Mouse (Mus musculus): ENCODE measurements around the gene Sart3. TPM values are rescaled to one million over a fixed set of nuclear protein-coding genes. Genes with fewer than 3 reads are reported as not detected.
"Not testable (repeated sequence)": the region's sequence is repeated elsewhere in the genome, so short reads cannot be mapped to it uniquely, and the experiment has no call there.

Sart3 gene
- polyA plus RNA-seq, 1 experiment from 2014 or later = 32.0 TPM

DNA sequence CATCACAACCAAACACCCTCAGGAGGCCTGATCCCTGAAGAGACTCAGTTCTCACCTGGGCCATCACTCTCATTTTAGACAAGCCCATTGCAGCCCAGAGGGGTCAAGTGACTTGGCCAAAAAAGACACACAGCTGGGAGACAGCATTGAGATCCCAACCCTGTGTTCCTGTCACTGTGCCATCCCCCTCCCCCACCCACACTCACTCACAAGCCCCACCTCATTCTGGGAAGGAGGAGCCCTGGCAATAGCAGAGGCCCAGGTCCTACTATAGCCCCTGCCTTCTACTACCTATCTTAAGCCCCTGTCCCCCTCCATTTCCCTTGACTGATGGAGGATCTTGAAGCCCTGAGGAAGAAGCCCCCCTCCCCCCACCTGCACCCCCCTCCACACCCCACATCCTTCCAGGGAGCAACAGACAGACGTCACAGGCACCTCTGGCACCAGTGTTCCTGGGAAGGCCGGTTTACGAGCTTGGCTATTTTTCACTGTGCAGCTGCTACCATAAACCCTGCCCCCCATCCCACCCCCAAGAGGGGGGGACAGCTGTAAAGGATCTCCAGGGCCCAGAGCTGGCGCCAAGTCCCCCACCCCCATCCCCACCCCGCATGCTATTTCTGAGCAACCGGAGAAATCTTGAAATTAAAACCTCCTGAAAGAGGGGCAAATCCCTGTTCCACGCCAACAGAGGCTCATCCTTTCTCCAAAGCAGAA lies 16.9 kb upstream of the Sart3 start:
- 37% methylated on average over 7 of the region's 7 CpGs for WGBS
- Histone ChIP-seq H3K4me1 (peaks cover 29% of the 10 kb centered on the region), H3K27ac (replicated peaks) (peak overlapping the region; percentile 20; the same call in 1 of the 2 replicates), H3K27me3 (replicated peaks) (peaks cover 6% of the 10 kb centered on the region; the same call in 1 of the 2 replicates), H3K4me2 (no peak overlapping the region), H3K9me3 (no peaks in the 10 kb centered on the region), H3K9ac (peak overlapping the region; percentile 33; the same call in 1 of the 2 replicates), H3K4me3 (no peak overlapping the region), H3K36me3 (no peaks in the 10 kb centered on the region)
- ATAC-seq (ENCODE audit: extremely low read depth, insufficient number of reproducible peaks, low FRiP score, low TSS enrichment) = no peak

GRCm38 (mm10) chr5:113788645-113789044 lies 16.3 kb upstream of the Sart3 start:
- no peaks in the 10 kb centered on the region for H3K36me3 ChIP-seq
- H3K9ac ChIP-seq = no peak overlapping the region
- peaks cover 6% of the 10 kb centered on the region; the same call in 1 of the 2 replicates for H3K27me3 ChIP-seq (replicated peaks)
- peaks cover 34% of the 10 kb centered on the region for H3K4me1 ChIP-seq
- 50% methylated on average over 6 of the region's 6 CpGs for WGBS
- ATAC-seq (ENCODE audit: extremely low read depth, insufficient number of reproducible peaks, low FRiP score, low TSS enrichment) = no peak
- no peak overlapping the region for H3K4me3 ChIP-seq
- 0 out of 2 replicates have a peak overlapping the region, but pooled peaks have one; percentile 12 for H3K27ac ChIP-seq (replicated peaks)
- no peak overlapping the region for H3K4me2 ChIP-seq
- no peaks in the 10 kb centered on the region for H3K9me3 ChIP-seq

- Histone ChIP-seq H3K27ac (replicated peaks) (no peak overlapping the region), H3K27me3 (replicated peaks) (peaks cover 13% of the 10 kb centered on the region), H3K9me3 (no peaks in the 10 kb centered on the region), H3K4me2 (no peak overlapping the region), H3K4me3 (no peak overlapping the region), H3K4me1 (peaks cover 46% of the 10 kb centered on the region), H3K36me3 (no peaks in the 10 kb centered on the region), H3K9ac (no peak overlapping the region)
- no peak for ATAC-seq (ENCODE audit: extremely low read depth, insufficient number of reproducible peaks, low FRiP score, low TSS enrichment)
- WGBS = 69% methylated on average over 5 of the region's 5 CpGs
Observed at GRCm38 (mm10) chr5:113786985-113787384, 14.7 kb upstream of the Sart3 start.

GRCm38 (mm10) chr5:113784104-113784503 lies 11.8 kb upstream of the Sart3 start:
- peaks cover 26% of the 10 kb centered on the region for H3K4me1 ChIP-seq
- WGBS = 31% methylated on average over 3 of the region's 3 CpGs
- H3K27me3 ChIP-seq (replicated peaks) = peaks cover 13% of the 10 kb centered on the region
- H3K9ac ChIP-seq = peak overlapping the region; percentile 34; the same call in 1 of the 2 replicates
- H3K4me2 ChIP-seq = peak overlapping the region; percentile 40
- not testable (repeated sequence) for ATAC-seq (ENCODE audit: extremely low read depth, insufficient number of reproducible peaks, low FRiP score, low TSS enrichment); H3K4me3 ChIP-seq; H3K9me3 ChIP-seq; H3K36me3 ChIP-seq
- H3K27ac ChIP-seq (replicated peaks) = peak overlapping the region; percentile 61

DNA sequence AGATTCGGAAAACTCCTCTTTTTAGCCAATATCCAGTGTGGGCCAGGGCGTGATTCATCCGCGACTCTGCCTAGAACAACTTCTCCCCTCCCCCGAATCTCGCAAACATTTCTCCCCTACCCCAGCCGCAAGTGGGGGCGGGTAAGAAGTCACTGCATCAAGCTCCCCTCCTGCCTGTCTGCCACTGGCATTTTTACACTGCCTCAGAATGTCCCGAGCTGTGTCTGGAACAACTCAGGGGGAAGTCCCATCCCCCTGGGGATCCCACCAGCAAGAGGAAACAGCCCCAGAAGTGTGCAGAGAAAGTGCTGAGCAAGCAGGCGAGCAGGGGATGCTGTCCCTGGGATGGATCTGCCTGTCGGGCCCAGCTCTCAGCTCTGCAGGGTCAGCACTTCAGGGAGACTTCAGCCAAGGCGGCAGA lies 11.3 kb upstream of the Sart3 start:
- WGBS = 5% methylated on average over 12 of the region's 12 CpGs
- Histone ChIP-seq H3K9me3 (no peaks in the 10 kb centered on the region), H3K9ac (peak overlapping the region; percentile 34), H3K27me3 (replicated peaks) (peaks cover 13% of the 10 kb centered on the region), H3K4me2 (peak overlapping the region; percentile 40), H3K4me1 (peaks cover 21% of the 10 kb centered on the region), H3K36me3 (peaks cover 3% of the 10 kb centered on the region), H3K27ac (replicated peaks) (peak overlapping the region; percentile 61), H3K4me3 (no peak overlapping the region)
- ATAC-seq (ENCODE audit: extremely low read depth, insufficient number of reproducible peaks, low FRiP score, low TSS enrichment) = no peak

DNA sequence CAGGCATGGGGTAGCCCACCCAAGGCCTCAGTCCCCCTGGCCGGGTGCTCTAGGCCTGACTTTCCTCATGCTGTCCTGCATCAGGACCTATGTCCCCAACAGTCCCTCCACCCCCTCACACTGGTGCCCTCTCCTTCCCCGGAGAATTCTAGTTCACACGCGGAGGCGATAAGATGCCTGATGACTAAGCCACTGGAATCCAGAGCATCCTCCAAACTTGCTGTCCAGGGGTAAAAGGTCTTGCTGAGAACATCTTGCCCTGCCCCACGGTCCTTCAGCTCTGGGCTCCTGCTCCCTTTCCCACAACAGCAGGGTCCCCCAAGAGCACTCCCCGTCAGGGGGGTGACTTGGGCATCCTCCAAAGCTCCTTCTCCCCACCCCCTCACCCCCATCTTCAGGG lies 10.3 kb upstream of the Sart3 start:
- ATAC-seq (ENCODE audit: extremely low read depth, insufficient number of reproducible peaks, low FRiP score, low TSS enrichment) = no peak
- Histone ChIP-seq H3K4me3 (no peak overlapping the region), H3K27ac (replicated peaks) (no peak overlapping the region), H3K27me3 (replicated peaks) (peaks cover 13% of the 10 kb centered on the region), H3K4me1 (peaks cover 18% of the 10 kb centered on the region), H3K9me3 (no peaks in the 10 kb centered on the region), H3K4me2 (no peak overlapping the region), H3K36me3 (peaks cover 11% of the 10 kb centered on the region), H3K9ac (no peak overlapping the region)
- WGBS = 46% methylated on average over 7 of the region's 7 CpGs

DNA sequence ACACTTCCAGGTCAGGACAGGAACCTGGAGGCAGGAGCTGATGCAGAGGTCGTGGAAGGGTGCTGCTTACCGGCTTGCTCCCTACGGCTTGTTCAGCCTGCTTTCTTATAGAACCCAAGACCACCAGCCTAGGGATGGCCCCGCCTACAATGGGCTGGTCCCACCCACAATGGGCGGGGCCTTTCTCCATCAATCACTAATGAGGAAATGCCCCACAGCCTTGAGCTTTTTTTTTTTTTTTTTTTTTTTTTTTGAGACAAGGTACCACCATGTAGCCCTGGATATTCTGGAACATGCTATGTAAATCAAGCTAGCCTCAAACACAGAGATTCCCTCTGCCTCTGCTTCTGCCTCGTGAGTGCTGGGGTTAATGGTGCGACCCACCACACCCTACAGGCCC lies 9.6 kb upstream of the Sart3 start:
- H3K4me3 ChIP-seq = no peak overlapping the region
- whole genome bisulfite sequencing = 71% methylated on average over 7 of the region's 7 CpGs
- H3K9ac ChIP-seq = no peak overlapping the region
- H3K9me3 ChIP-seq = no peaks in the 10 kb centered on the region
- peaks cover 18% of the 10 kb centered on the region for H3K36me3 ChIP-seq
- no peak overlapping the region for H3K4me2 ChIP-seq
- H3K27me3 ChIP-seq (replicated peaks) = peaks cover 13% of the 10 kb centered on the region
- ATAC-seq (ENCODE audit: extremely low read depth, insufficient number of reproducible peaks, low FRiP score, low TSS enrichment) = no peak
- no peak overlapping the region for H3K27ac ChIP-seq (replicated peaks)
- H3K4me1 ChIP-seq = peaks cover 18% of the 10 kb centered on the region

- no peak overlapping the region for H3K4me2 ChIP-seq
- no peak overlapping the region for H3K27ac ChIP-seq (replicated peaks)
- H3K9me3 ChIP-seq = no peaks in the 10 kb centered on the region
- peaks cover 8% of the 10 kb centered on the region for H3K27me3 ChIP-seq (replicated peaks)
- no peak for ATAC-seq (ENCODE audit: extremely low read depth, insufficient number of reproducible peaks, low FRiP score, low TSS enrichment)
- no peak overlapping the region for H3K4me3 ChIP-seq
- H3K9ac ChIP-seq = no peak overlapping the region
- peaks cover 18% of the 10 kb centered on the region for H3K4me1 ChIP-seq
- 74% methylated on average over 7 of the region's 7 CpGs for WGBS
- peaks cover 24% of the 10 kb centered on the region for H3K36me3 ChIP-seq
Observed at GRCm38 (mm10) chr5:113781254-113781653, 8.9 kb upstream of the Sart3 start.

DNA sequence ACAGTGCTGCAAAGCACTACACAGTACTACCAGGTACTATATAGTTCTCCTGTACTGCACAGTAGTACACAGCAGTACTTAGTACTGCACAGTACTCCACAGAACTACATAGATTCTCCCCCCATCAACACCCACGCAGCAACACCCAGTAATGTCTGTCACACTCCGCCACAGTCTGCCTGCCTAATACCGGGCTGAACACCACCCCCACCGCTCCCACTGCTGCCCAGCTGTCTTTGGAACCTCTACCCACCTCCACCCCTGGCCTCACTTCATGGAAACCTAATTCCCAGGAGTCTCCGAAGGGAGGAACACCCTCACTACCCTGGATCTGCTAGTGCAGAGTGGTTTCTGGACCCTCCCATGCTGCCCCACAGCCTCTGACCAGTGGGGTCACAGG lies 8.5 kb upstream of the Sart3 start:
- Histone ChIP-seq H3K27me3 (replicated peaks) (peaks cover 7% of the 10 kb centered on the region), H3K9ac (no peak overlapping the region), H3K27ac (replicated peaks) (no peak overlapping the region), H3K4me1 (peaks cover 18% of the 10 kb centered on the region), H3K4me3 (no peak overlapping the region), H3K4me2 (no peak overlapping the region), H3K9me3 (no peaks in the 10 kb centered on the region), H3K36me3 (peaks cover 29% of the 10 kb centered on the region)
- ATAC-seq (ENCODE audit: extremely low read depth, insufficient number of reproducible peaks, low FRiP score, low TSS enrichment) = no peak
- 89% methylated on average over 5 of the region's 5 CpGs for WGBS

- H3K4me3 ChIP-seq = no peak overlapping the region
- 92% methylated on average over 3 of the region's 3 CpGs for WGBS
- no peak for ATAC-seq (ENCODE audit: extremely low read depth, insufficient number of reproducible peaks, low FRiP score, low TSS enrichment)
Observed at GRCm38 (mm10) chr5:113780082-113780752, 7.9 kb upstream of the Sart3 start.

GRCm38 (mm10) chr5:113779569-113779968 lies 7.3 kb upstream of the Sart3 start:
- peaks cover 18% of the 10 kb centered on the region for H3K4me1 ChIP-seq
- peaks cover 41% of the 10 kb centered on the region for H3K36me3 ChIP-seq
- no peak overlapping the region for H3K4me3 ChIP-seq
- no peak overlapping the region for H3K27ac ChIP-seq (replicated peaks)
- ATAC-seq (ENCODE audit: extremely low read depth, insufficient number of reproducible peaks, low FRiP score, low TSS enrichment) = no peak
- H3K9me3 ChIP-seq = no peaks in the 10 kb centered on the region
- 70% methylated on average over 5 of the region's 5 CpGs for WGBS
- peaks cover 7% of the 10 kb centered on the region for H3K27me3 ChIP-seq (replicated peaks)
- H3K4me2 ChIP-seq = no peak overlapping the region
- no peak overlapping the region for H3K9ac ChIP-seq

More at GRCm38 (mm10) chr5:113780082-113780752, 7.9 kb upstream of the Sart3 start:
- H3K9me3 ChIP-seq = no peaks in the 10 kb centered on the region
- H3K27me3 ChIP-seq (replicated peaks) = peaks cover 7% of the 10 kb centered on the region
- no peak overlapping the region for H3K27ac ChIP-seq (replicated peaks)
- H3K36me3 ChIP-seq = peaks cover 35% of the 10 kb centered on the region
- H3K9ac ChIP-seq = no peak overlapping the region
- no peak overlapping the region for H3K4me2 ChIP-seq
- H3K4me1 ChIP-seq = peaks cover 18% of the 10 kb centered on the region

Measured in heart, embryonic 13.5 days (tissue).